Comparison of ENCODE assay signal across 9 mouse cellular contexts in the genomic region with DNA sequence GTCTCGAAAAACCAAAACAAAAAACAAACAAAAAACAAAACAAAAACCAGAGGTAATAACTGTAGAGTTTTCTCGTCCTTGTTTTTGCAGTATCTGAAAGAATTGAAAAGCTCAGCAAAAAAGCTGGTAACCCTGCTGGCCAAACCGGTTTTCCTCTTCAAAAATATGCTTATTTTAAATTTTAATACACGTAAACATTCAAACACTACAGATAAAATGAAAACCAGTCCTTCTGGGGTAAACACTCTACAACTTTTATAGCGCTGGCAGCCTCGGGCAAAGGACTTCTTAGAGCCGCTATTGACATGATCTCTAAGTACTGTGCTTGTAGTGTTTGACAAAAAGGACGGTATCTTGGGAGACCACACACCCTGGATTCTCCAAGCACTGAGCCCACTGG. TPM values are rescaled to one million over a fixed set of nuclear protein-coding genes. Genes with fewer than 3 reads are reported as not detected.
A peak's percentile ranks its signal among the peaks of the same experiment; 100 is the strongest.
DNase-seq lines count a peak whose midpoint lies in the region; ATAC-seq and TF ChIP-seq lines count a peak whose summit lies in the region.
"Had no signal": no experiment of that assay in that cellular context is flagged by ENCODE, and none has a peak within 500 bp of the region (broad histone marks: within the 10 kb centered on the region; RNA-seq: fewer than 3 reads in every experiment).

No protein-coding gene starts in this region.

- DNase-seq in heart, postnatal 4 days: no peak
- no peak for DNase-seq in ES-E14 (ENCODE audit: low read depth, low spot score)
- peak; percentile 82 for DNase-seq in midbrain, embryonic 11.5 days (ENCODE audit: low spot score, missing footprints)
- DNase-seq in right cerebral cortex, postnatal 14 days: no peak
- no peak for DNase-seq in thymus, postnatal 10 days (ENCODE audit: low spot score in 2 of 2)
- DNase-seq in adrenal gland, postnatal 25 days: no peak

- in situ Hi-C loops in ES-E14 (cut with MboI; ENCODE audit: low sequenced_read_pairs in 2 of 2, unreplicated experiment in 2 of 2): no loop called here

- peak overlapping the region; percentile 86 for H3K4me2 ChIP-seq in heart, embryonic 14.5 days (ENCODE audit: low read length)
- peak overlapping the region; percentile 59 for H3K4me2 ChIP-seq in hindbrain, embryonic 13.5 days
- no peak overlapping the region for H3K4me2 ChIP-seq in midbrain, embryonic 11.5 days

- peaks cover 13% of the 10 kb centered on the region for H3K36me3 ChIP-seq in heart, embryonic 14.5 days (ENCODE audit: control insufficient read depth, insufficient read depth, low read length)
- H3K36me3 ChIP-seq in ES-E14 (ENCODE audit: control insufficient read depth, insufficient read depth, low read length, poor library complexity, severe bottlenecking): no peaks in the 10 kb centered on the region
- no peaks in the 10 kb centered on the region for H3K36me3 ChIP-seq in hindbrain, embryonic 13.5 days
- H3K36me3 ChIP-seq in midbrain, embryonic 11.5 days (ENCODE audit: control insufficient read depth, insufficient read depth, low read length): no peaks in the 10 kb centered on the region

- H3K4me1 ChIP-seq in heart, embryonic 14.5 days (ENCODE audit: control insufficient read depth in 2 of 2, insufficient read depth in 2 of 2, low read length in 2 of 2): peaks cover 0 to 9% of the 10 kb centered on the region in 2 experiments; a peak in 2 of 4 replicates
- peaks cover 5 to 6% of the 10 kb centered on the region in 2 experiments; a peak in 2 of 4 replicates for H3K4me1 ChIP-seq in ES-E14 (ENCODE audit: control insufficient read depth in 2 of 2, insufficient read depth in 2 of 2, low read length in 2 of 2, poor library complexity in 1 of 2)
- H3K4me1 ChIP-seq in hindbrain, embryonic 13.5 days (replicated peaks): peaks cover 15% of the 10 kb centered on the region
- H3K4me1 ChIP-seq in midbrain, embryonic 11.5 days (ENCODE audit: control insufficient read depth, insufficient read depth, low read length): peaks cover 8% of the 10 kb centered on the region

- H3K9ac ChIP-seq in heart, embryonic 14.5 days (ENCODE audit: low read length): peak overlapping the region; percentile 99
- H3K9ac ChIP-seq in ES-E14 (ENCODE audit: insufficient read depth, low read depth, low read length, poor library complexity, severe bottlenecking): no peak overlapping the region
- H3K9ac ChIP-seq in hindbrain, embryonic 13.5 days: peak overlapping the region; percentile 94
- no peak overlapping the region for H3K9ac ChIP-seq in midbrain, embryonic 11.5 days (ENCODE audit: low read length)

- H3K9me3 ChIP-seq in heart, embryonic 14.5 days (ENCODE audit: control insufficient read depth, low read length): no peaks in the 10 kb centered on the region
- H3K9me3 ChIP-seq in ES-E14 (ENCODE audit: control insufficient read depth, insufficient read depth, low read depth, low read length): no peaks in the 10 kb centered on the region
- no peaks in the 10 kb centered on the region for H3K9me3 ChIP-seq in hindbrain, embryonic 13.5 days
- H3K9me3 ChIP-seq in midbrain, embryonic 11.5 days (ENCODE audit: control insufficient read depth, low read length): no peaks in the 10 kb centered on the region
- H3K9me3 ChIP-seq: G1E had no signal

- ATAC-seq in heart, embryonic 14.5 days (ENCODE audit: insufficient number of reproducible peaks, insufficient read depth, low FRiP score, low read depth): no peak
- ATAC-seq in hindbrain, embryonic 13.5 days (ENCODE audit: low FRiP score): no peak
- no peak for ATAC-seq in midbrain, embryonic 11.5 days (ENCODE audit: low FRiP score)

- no peaks in the 10 kb centered on the region for H3K27me3 ChIP-seq in heart, embryonic 14.5 days (ENCODE audit: control insufficient read depth, insufficient read depth, low read length)
- H3K27me3 ChIP-seq in hindbrain, embryonic 13.5 days: 0 out of 2 replicates have a peak, but pooled peaks cover 6% of the 10 kb centered on the region
- no peaks in the 10 kb centered on the region for H3K27me3 ChIP-seq in midbrain, embryonic 11.5 days (ENCODE audit: control insufficient read depth, insufficient read depth, low read length)

- peak overlapping the region in 1 of 2 experiments; percentile 99; a peak in 1 of 4 replicates for H3K27ac ChIP-seq in heart, embryonic 14.5 days (replicated peaks in 1 of 2; ENCODE audit: control insufficient read depth in 1 of 2, insufficient read depth in 1 of 2, low read depth in 2 of 2, low read length in 2 of 2)
- no peak overlapping the region for H3K27ac ChIP-seq in ES-E14 (ENCODE audit: insufficient read depth, low read depth, low read length, poor library complexity, severe bottlenecking)
- H3K27ac ChIP-seq in hindbrain, embryonic 13.5 days: peak overlapping the region; percentile 98
- no peak overlapping the region for H3K27ac ChIP-seq in midbrain, embryonic 11.5 days (ENCODE audit: low read depth, low read length)

- 85% methylated on average over 8 of the region's 8 CpGs for WGBS in heart, embryonic 14.5 days
- 88% methylated on average over 8 of the region's 8 CpGs for WGBS in hindbrain, embryonic 13.5 days
- WGBS in midbrain, embryonic 11.5 days: 89% methylated on average over 8 of the region's 8 CpGs

- H3K4me3 ChIP-seq in heart, embryonic 14.5 days (ENCODE audit: control insufficient read depth in 1 of 2, insufficient read depth in 1 of 2, low read depth in 1 of 2, low read length in 2 of 2): peak overlapping the region in 1 of 2 experiments; percentile 79; a peak in 2 of 4 replicates
- H3K4me3 ChIP-seq in ES-E14 (ENCODE audit: insufficient read depth in 1 of 2, low read depth in 1 of 2, low read length in 2 of 2, poor library complexity in 1 of 2, severe bottlenecking in 1 of 2): no peak overlapping the region
- H3K4me3 ChIP-seq in hindbrain, embryonic 13.5 days: peak overlapping the region; percentile 54; the same call in 1 of the 2 replicates
- H3K4me3 ChIP-seq in midbrain, embryonic 11.5 days (ENCODE audit: low read depth, low read length): no peak overlapping the region

TF ChIP-seq in ES-E14, 5 proteins besides CTCF, POLR2A, EP300 and RAD21:
- TF ChIP-seq HCFC1 (IDR thresholded peaks at IDR 0.05; ENCODE audit: borderline replicate concordance, insufficient read depth, low read length) (no peak), CHD2 (IDR thresholded peaks at IDR 0.05; ENCODE audit: low read depth, low read length) (no peak), MAFK (IDR thresholded peaks at IDR 0.05; ENCODE audit: insufficient read depth, low read depth, low read length) (0 out of 2 replicates have a peak, but pooled peaks have one; percentile 9), ZNF384 (IDR thresholded peaks at IDR 0.05; ENCODE audit: low read depth, low read length) (no peak), ZC3H11A (IDR thresholded peaks at IDR 0.05; ENCODE audit: borderline replicate concordance, low read depth, low read length) (no peak)

RNA-seq across cellular contexts. Expression of a gene that starts 0.6 kb away (rescaled TPM):
- 19.3 and 20.1 TPM in 2 replicates for polyA plus RNA-seq in heart, embryonic 14.5 days (2014; fragmentation: Nextera tagmentation; extraction: Ambion mirVana)
- 10 to 100 TPM; 21.6 to 22.1 TPM for total RNA-seq in heart, postnatal 4 days (2021)
- 10.1 and 11.2 TPM in 2 replicates for total RNA-seq in ES-E14 (2012; rRNA removed)
- 20.1 and 21.4 TPM in 2 replicates for polyA plus RNA-seq in hindbrain, embryonic 13.5 days (2015; fragmentation: Nextera tagmentation; extraction: Ambion mirVana)
- polyA plus RNA-seq in midbrain, embryonic 11.5 days (2014; fragmentation: Nextera tagmentation; extraction: Ambion mirVana): 26.5 and 27.1 TPM in 2 replicates
- 20.5 and 22.6 TPM in 2 replicates for total RNA-seq in adrenal gland, postnatal 25 days (2021)

RNA-seq across cellular contexts. Expression of a gene that starts 43.8 kb away (rescaled TPM):
- polyA plus RNA-seq in heart, embryonic 14.5 days (2014; fragmentation: Nextera tagmentation; extraction: Ambion mirVana): 0.70 and 0.92 TPM in 2 replicates
- total RNA-seq in heart, postnatal 4 days (2021): 1 to 10 TPM; 1.0 to 1.7 TPM
- 7.5 and 12.5 TPM in 2 replicates for total RNA-seq in ES-E14 (2012; rRNA removed)
- polyA plus RNA-seq in hindbrain, embryonic 13.5 days (2015; fragmentation: Nextera tagmentation; extraction: Ambion mirVana): 14.7 and 15.7 TPM in 2 replicates
- 2.6 and 3.1 TPM in 2 replicates for polyA plus RNA-seq in midbrain, embryonic 11.5 days (2014; fragmentation: Nextera tagmentation; extraction: Ambion mirVana)
- total RNA-seq in adrenal gland, postnatal 25 days (2021): 0.29 and 0.97 TPM in 2 replicates

Comparison
In these comparisons a context has a peak if more than half of its experiments do, and no peak if none do; other contexts are left out.
1. H3K9ac ChIP-seq: peak in heart, embryonic 14.5 days (single experiment) and hindbrain, embryonic 13.5 days (single experiment); none in ES-E14 (single experiment) and midbrain, embryonic 11.5 days (single experiment).